Mouse (Mus musculus) bone marrow, adult 2 months (tissue): ENCODE measurements around the gene Masp2. TPM values are rescaled to one million over a fixed set of nuclear protein-coding genes. Genes with fewer than 3 reads are reported as not detected.

ENCODE experiments used
- H3K27ac ChIP-seq: fragments of 200-500 bp; 2 replicates; pipeline ENCODE4 v1.5.1; 2012; ENCODE audit warnings: low read depth, mild to moderate bottlenecking, control low read depth, inconsistent platforms, low read length; ENCODE audit not compliant: control insufficient read depth, poor library complexity, insufficient read depth
- H3K4me1 ChIP-seq: fragments of 200-500 bp; 2 replicates; pipeline ENCODE4 v1.6.1; 2011; ENCODE audit warnings: low read length; ENCODE audit not compliant: control insufficient read depth, insufficient read depth
- H3K4me3 ChIP-seq: fragments of 200-500 bp; replicated peaks from 2 replicates; pipeline ENCODE3; 2011; ENCODE audit warnings: mild to moderate bottlenecking, low read depth, low read length, control low read depth; ENCODE audit not compliant: control insufficient read depth
- CTCF ChIP-seq: fragments of 200-500 bp; IDR thresholded peaks from 2 replicates; pipeline ENCODE4 v1.5.1; 2011; ENCODE audit warnings: low read length, control low read depth; ENCODE audit not compliant: control insufficient read depth, insufficient read depth
- POLR2A ChIP-seq: fragments of 200-500 bp; IDR thresholded peaks from 2 replicates; pipeline ENCODE4 v1.6.1; 2011; ENCODE audit warnings: low read depth, mild to moderate bottlenecking, control low read depth, low read length, borderline replicate concordance; ENCODE audit not compliant: control insufficient read depth
- WGBS: fragments of 180-500 bp; shearing (Covaris S2); methylation state at CpG from one replicate; pipeline ENCODE4 v1.1.7; 2018; 5-methylcytosine and 5-hydroxymethylcytosine counted together
- polyA plus RNA-seq: library from polyadenylated mRNA; stranded (reverse); fragments of >200 nt; gene quantifications from 2 replicates; pipeline ENCODE4 v1.2.4, GENCODE M21; 2011; ENCODE audit warnings: low replicate concordance; ENCODE audit not compliant: missing spikeins, insufficient read depth, insufficient read length

Masp2 gene
- 2.6 TPM in 1 of 2 replicates, not detected in the other for polyA plus RNA-seq

DNA sequence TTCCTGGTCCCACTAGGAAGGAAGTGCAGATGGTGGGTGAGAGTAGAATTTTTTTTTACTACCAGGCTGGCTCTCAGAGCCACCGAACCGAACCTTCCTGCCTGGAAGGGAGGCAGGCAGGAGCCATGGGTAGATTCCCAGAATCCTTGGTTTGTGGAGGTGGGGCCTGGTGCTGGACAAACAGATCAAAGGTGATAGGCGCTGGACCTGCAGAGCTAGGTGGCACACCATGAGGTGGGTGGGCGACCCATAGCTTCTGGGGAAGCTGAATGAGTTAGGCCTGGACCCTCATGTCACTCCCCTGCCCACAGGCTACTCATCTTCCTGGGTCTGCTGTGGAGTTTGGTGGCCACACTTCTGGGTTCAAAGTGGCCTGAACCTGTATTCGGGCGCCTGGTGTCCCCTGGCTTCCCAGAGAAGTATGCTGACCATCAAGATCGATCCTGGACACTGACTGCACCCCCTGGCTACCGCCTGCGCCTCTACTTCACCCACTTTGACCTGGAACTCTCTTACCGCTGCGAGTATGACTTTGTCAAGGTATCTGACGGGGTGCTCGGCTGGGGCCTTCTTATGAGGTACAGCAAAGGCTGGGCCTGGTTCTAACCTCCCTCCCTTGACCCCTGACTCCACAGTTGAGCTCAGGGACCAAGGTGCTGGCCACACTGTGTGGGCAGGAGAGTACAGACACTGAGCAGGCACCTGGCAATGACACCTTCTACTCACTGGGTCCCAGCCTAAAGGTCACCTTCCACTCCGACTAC lies at the start of gene Masp2:
TSS of gene Masp2 (plus strand) at position 198 of the 764 bp plus-strand sequence.
- H3K4me1 ChIP-seq = no peaks in the 10 kb centered on the region; the same call in 1 of the 2 replicates
- WGBS = 78% methylated on average over 14 of the region's 14 CpGs
- H3K4me3 ChIP-seq = no peak within 1 kb of the TSS
- no peak within 1 kb of the TSS for H3K27ac ChIP-seq
- TF ChIP-seq POLR2A = no peak
- TF ChIP-seq CTCF = no peak

DNA sequence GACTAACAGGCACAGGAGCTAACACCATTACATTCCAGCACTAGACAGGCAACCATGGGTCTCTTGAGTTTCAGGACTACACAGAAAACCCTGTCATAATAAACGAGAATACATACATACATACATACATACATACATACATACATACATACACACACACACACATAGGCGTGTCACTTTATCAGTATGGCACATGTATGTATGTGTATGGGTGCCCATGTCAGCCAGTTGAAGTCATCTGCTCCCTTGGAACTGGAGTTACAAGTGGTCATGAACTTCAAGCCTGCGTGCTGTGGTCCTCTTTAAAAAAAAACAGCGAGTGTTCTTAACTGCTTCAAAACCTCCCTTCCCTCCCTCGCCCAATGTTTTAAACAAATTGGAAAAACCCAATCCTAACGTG lies 44.6 kb upstream of the Masp2 start:
- Histone ChIP-seq H3K4me1 (no peaks in the 10 kb centered on the region), H3K27ac (no peak overlapping the region), H3K4me3 (peak overlapping the region; percentile 81)
- 25% methylated on average over 6 of the region's 6 CpGs for WGBS
- TF ChIP-seq CTCF (no peak), POLR2A (no peak)

DNA sequence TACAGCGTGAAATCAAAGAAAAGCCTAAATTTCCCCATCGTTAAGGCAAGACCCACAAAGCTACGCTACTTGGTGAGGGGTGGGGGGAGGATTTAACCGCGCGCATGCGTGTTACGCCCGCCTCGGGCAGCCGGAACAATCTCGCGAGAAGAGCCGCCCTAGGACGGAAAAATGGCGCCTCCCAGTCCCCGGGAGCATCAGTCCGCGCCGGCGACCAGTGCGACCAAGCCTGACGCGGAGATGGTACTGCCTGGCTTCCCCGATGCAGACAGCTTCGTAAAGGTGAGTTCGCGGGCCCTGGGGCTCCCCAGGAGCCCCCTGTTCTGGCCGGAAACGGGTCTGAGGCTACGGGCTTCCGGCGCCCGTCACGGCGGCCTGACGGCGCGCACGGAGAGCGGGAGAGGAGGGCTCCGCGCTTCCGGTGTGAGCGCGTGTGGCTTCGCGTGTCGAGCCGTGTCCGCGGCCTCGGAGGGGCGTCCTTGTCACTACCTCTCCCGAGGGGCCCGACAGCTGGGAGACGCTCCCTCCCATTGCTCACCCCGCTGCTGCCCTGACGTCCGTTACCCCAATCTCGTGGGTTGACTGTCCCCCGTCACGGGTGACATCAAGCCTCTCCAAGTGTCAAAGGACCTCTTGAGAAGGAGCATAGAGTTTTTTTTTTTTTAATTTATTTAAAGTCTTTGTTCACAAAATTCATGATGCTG lies 43.9 kb upstream of the Masp2 start, which contains the start of gene Exosc10:
TSS of gene Exosc10 (plus strand) at position 133 of the 704 bp plus-strand sequence.
- WGBS = under 1% methylated on average over 63 of the region's 63 CpGs
- Histone ChIP-seq H3K4me3 (peak within 1 kb of the TSS; percentile 81), H3K4me1 (no peaks in the 10 kb centered on the region), H3K27ac (peak within 1 kb of the TSS; percentile 88)
- no peak for TF ChIP-seq CTCF
- peak; percentile 73; the same call in 1 of the 2 replicates for TF ChIP-seq POLR2A

DNA sequence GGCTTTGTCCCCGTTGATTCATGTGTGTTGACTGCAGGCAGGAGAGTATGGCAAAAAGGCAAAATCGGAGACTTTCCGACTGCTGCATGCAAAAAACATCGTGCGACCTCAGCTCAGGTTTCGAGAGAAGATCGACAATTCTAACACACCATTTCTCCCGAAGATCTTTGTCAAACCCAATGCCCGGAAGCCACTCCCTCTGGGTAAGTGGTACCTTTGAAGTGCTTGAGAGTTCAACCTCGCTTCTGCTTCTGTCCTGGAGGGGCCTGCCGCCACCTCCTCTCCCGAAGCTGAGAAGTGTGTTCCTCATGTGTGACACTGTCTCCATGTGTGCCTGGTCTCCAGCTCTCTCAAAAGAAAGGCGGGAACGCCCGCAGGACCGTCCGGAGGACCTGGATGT lies 39.7 kb upstream of the Masp2 start:
- no peak overlapping the region for H3K27ac ChIP-seq
- WGBS = 92% methylated on average over 17 of the region's 17 CpGs
- no peak overlapping the region for H3K4me3 ChIP-seq
- no peaks in the 10 kb centered on the region for H3K4me1 ChIP-seq
- TF ChIP-seq CTCF (no peak), POLR2A (no peak)

DNA sequence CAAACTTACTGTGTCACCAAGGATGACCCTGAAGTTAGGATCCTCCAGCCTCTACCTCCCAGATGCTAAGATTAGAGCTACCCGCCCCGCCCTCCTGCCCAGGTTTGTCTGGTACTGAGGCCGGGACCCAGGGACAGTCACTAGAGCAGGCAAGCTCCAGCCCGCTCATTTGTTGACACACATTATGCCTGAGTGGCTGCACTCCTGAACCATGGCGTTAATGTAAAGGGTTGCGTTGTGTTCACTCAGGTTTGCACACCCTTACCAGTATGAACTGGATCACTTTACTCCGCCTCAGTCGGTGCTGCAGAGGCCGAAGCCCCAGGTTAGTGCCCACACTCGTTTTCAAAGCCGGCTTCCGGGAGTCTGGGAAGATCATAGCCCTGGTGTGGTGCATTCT lies 38.8 kb upstream of the Masp2 start:
- H3K4me1 ChIP-seq = no peaks in the 10 kb centered on the region
- no peak overlapping the region for H3K27ac ChIP-seq
- 91% methylated on average over 12 of the region's 12 CpGs for WGBS
- TF ChIP-seq CTCF = no peak
- no peak for TF ChIP-seq POLR2A
- H3K4me3 ChIP-seq = no peak overlapping the region

DNA sequence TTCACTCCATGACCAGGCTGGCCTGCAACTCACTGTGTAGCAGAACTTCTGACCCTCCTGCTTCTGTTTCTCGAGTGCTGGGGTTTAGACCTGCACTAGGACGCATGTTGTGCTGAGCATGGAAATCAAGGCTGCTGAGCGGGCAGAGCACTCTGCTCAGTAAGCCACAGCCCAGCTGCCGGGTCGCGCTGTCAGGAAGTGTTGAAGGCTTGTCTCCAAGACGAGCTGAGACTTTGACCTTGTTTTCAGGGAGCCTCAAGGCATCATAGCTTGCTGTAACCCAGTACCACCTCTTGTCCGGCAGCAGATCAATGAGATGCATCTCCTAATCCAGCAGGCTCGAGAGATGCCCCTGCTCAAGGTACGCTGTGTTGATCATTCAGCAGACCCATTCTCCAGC lies 32.2 kb upstream of the Masp2 start:
- no peak overlapping the region for H3K27ac ChIP-seq
- 87% methylated on average over 10 of the region's 10 CpGs for WGBS
- TF ChIP-seq CTCF (no peak), POLR2A (no peak)
- H3K4me1 ChIP-seq = no peaks in the 10 kb centered on the region
- H3K4me3 ChIP-seq = no peak overlapping the region

DNA sequence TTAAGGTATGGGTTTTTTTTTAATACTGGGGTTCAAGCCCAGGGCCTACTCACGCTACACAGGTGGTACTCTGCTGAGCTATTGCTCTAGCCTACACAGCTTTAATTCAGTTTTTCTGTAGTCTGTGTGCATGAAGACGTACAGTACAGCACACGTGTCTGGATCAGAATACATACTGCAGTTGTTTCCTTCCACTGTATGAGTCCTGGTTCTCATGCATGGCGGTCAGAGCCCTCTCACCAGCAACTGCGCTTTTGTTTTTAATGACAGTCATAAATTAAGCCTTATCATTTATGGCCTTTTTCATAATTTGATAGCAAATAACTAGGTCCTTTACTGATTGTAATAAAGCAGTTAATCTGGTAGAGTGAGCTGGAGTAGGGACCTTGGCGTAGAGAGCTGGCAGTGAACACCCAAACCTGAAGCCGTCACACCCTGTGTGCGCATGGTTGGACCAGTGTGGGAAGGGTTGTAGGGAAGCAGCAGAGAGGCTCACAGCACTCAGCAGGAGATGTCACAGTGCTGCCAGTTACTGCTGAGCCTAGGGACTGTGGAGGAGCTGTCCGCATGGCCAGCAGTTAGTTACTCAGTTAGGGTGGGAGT lies 31.6 kb upstream of the Masp2 start:
- Histone ChIP-seq H3K27ac (no peak overlapping the region), H3K4me1 (no peaks in the 10 kb centered on the region), H3K4me3 (no peak overlapping the region)
- TF ChIP-seq POLR2A = no peak
- TF ChIP-seq CTCF = no peak
- 92% methylated on average over 9 of the region's 9 CpGs for WGBS

DNA sequence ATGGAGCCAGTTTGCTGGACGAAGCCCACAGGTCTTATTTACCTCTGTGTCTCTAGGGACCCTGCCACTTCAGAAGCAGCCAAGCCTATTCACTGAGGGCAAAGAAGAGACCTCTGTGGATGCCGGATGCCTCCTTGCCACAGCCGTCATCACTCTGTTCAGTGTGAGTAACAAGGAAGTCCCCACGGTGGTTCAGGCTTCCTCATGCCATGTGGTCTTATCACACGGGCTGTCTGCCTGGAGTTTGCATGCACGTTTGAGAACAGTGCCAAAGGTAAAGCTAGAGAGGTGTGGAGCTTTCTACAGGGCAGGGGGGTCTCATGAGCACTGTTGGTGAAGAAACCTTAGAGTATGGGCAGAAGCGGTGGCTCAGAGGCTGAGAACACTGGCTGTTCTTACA lies 29.1 kb upstream of the Masp2 start:
- 78% methylated on average over 7 of the region's 7 CpGs for WGBS
- TF ChIP-seq CTCF (no peak), POLR2A (no peak)
- no peak overlapping the region for H3K27ac ChIP-seq
- no peak overlapping the region for H3K4me3 ChIP-seq
- H3K4me1 ChIP-seq = no peaks in the 10 kb centered on the region
